Comparison of ENCODE assay signal across 21 mouse cellular contexts in genomic region chr13:115856632-115857031, GRCm38 (mm10).
DNase-seq lines count a peak whose midpoint lies in the region; ATAC-seq and TF ChIP-seq lines count a peak whose summit lies in the region.
"Had no signal": no experiment of that assay in that cellular context is flagged by ENCODE, and none has a peak within 500 bp of the region (broad histone marks: within the 10 kb centered on the region; RNA-seq: fewer than 3 reads in every experiment).

No protein-coding gene starts in this region.

- no peak overlapping the region for H3K27ac ChIP-seq in kidney, embryonic 14.5 days (ENCODE audit: low read depth, low read length)
- H3K27ac ChIP-seq in kidney, embryonic 15.5 days: no peak overlapping the region
- no peak overlapping the region for H3K27ac ChIP-seq in kidney, embryonic 16.5 days (ENCODE audit: low read length)
- no peak overlapping the region for H3K27ac ChIP-seq in kidney, adult 2 months (ENCODE audit: insufficient read depth, low read depth, low read length)

- peak; percentile 68; the same call in 1 of the 2 replicates for ATAC-seq in kidney, embryonic 14.5 days (ENCODE audit: low FRiP score, low TSS enrichment)
- peak; percentile 83 for ATAC-seq in kidney, embryonic 15.5 days (replicated peaks; ENCODE audit: low FRiP score)
- peak; percentile 73; the same call in 1 of the 2 replicates for ATAC-seq in kidney, embryonic 16.5 days (ENCODE audit: low FRiP score, low TSS enrichment)
- ATAC-seq: activated CD4-positive, CD25-positive, alpha-beta regulatory T cell, adult 4 months; CD4-positive, CD25-positive, alpha-beta regulatory T cell, adult 4 months; Patski had no signal

- TF ChIP-seq POLR2A in kidney, adult 2 months (IDR thresholded peaks at IDR 0.05; ENCODE audit: low read depth, low read length): no peak

- H3K27me3 ChIP-seq in kidney, embryonic 14.5 days (ENCODE audit: control insufficient read depth, insufficient read depth, low read length): no peaks in the 10 kb centered on the region
- no peaks in the 10 kb centered on the region for H3K27me3 ChIP-seq in kidney, embryonic 15.5 days
- no peaks in the 10 kb centered on the region for H3K27me3 ChIP-seq in kidney, embryonic 16.5 days (ENCODE audit: insufficient read depth, low read length)
- no peaks in the 10 kb centered on the region for H3K27me3 ChIP-seq in kidney, adult 2 months (replicated peaks; ENCODE audit: control insufficient read depth, insufficient read depth, low read length)
- H3K27me3 ChIP-seq: CH12.LX, Patski had no signal

- no peaks in the 10 kb centered on the region for H3K9me3 ChIP-seq in kidney, embryonic 14.5 days (ENCODE audit: control insufficient read depth, low read length)
- H3K9me3 ChIP-seq in kidney, embryonic 15.5 days (replicated peaks): no peaks in the 10 kb centered on the region
- no peaks in the 10 kb centered on the region for H3K9me3 ChIP-seq in kidney, embryonic 16.5 days (ENCODE audit: low read length)

- H3K36me3 ChIP-seq in kidney, embryonic 14.5 days (ENCODE audit: control insufficient read depth, insufficient read depth, low read length): no peaks in the 10 kb centered on the region
- no peaks in the 10 kb centered on the region for H3K36me3 ChIP-seq in kidney, embryonic 15.5 days
- H3K36me3 ChIP-seq in kidney, embryonic 16.5 days (ENCODE audit: insufficient read depth, low read length): no peaks in the 10 kb centered on the region
- no peaks in the 10 kb centered on the region for H3K36me3 ChIP-seq in kidney, adult 2 months (ENCODE audit: control insufficient read depth, insufficient read depth, low read length)
- H3K36me3 ChIP-seq: G1E had no signal

- no peak overlapping the region for H3K4me3 ChIP-seq in kidney, embryonic 14.5 days (ENCODE audit: low read length)
- no peak overlapping the region for H3K4me3 ChIP-seq in kidney, embryonic 15.5 days (replicated peaks)
- H3K4me3 ChIP-seq in kidney, embryonic 16.5 days (ENCODE audit: low read length): no peak overlapping the region
- H3K4me3 ChIP-seq in kidney, adult 2 months (ENCODE audit: insufficient read depth, low read depth, low read length): no peak overlapping the region

- 36% methylated on average over 4 of the region's 4 CpGs for WGBS in kidney, embryonic 14.5 days
- WGBS in kidney, embryonic 15.5 days: 25% methylated on average over 4 of the region's 4 CpGs
- WGBS in kidney, embryonic 16.5 days: 32% methylated on average over 4 of the region's 4 CpGs
- WGBS in kidney, adult 2 months: 22% methylated on average over 4 of the region's 4 CpGs

- TF ChIP-seq CTCF in kidney, adult 2 months (conservative IDR thresholded peaks at IDR 0.05; ENCODE audit: insufficient read depth, insufficient read length, low read depth, low read length): no peak

- no peak overlapping the region for H3K9ac ChIP-seq in kidney, embryonic 14.5 days (ENCODE audit: low read depth, low read length)
- no peak overlapping the region for H3K9ac ChIP-seq in kidney, embryonic 15.5 days
- H3K9ac ChIP-seq in kidney, embryonic 16.5 days (replicated peaks; ENCODE audit: low read length): no peak overlapping the region

- no peaks in the 10 kb centered on the region for H3K4me1 ChIP-seq in kidney, embryonic 14.5 days (ENCODE audit: control insufficient read depth, insufficient read depth, low read length)
- H3K4me1 ChIP-seq in kidney, embryonic 15.5 days: no peaks in the 10 kb centered on the region
- no peaks in the 10 kb centered on the region; the same call in 1 of the 2 replicates for H3K4me1 ChIP-seq in kidney, embryonic 16.5 days (ENCODE audit: insufficient read depth, low read length)
- H3K4me1 ChIP-seq in kidney, adult 2 months (ENCODE audit: control insufficient read depth, insufficient read depth, low read length): no peaks in the 10 kb centered on the region

- DNase-seq in kidney, adult 9 months: no peak
- no peak for DNase-seq in kidney, postnatal 4 days
- DNase-seq in kidney, adult 2 months: no peak
- DNase-seq: adrenal gland, adult 2 months; adrenal gland, adult 8-10 months; adrenal gland, postnatal 10 days; adrenal gland, postnatal 14 days; adrenal gland, postnatal 25 days; adrenal gland, postnatal 36 days; B cell, adult 2 months; cerebellum, adult 11 months; cerebellum, adult 11-12 months; cerebellum, adult 18-20 months had no signal

- H3K4me2 ChIP-seq in kidney, embryonic 14.5 days (replicated peaks; ENCODE audit: low read depth, low read length): no peak overlapping the region
- no peak overlapping the region for H3K4me2 ChIP-seq in kidney, embryonic 15.5 days
- no peak overlapping the region for H3K4me2 ChIP-seq in kidney, embryonic 16.5 days (replicated peaks; ENCODE audit: low read depth, low read length)
